Mouse (Mus musculus): ENCODE measurements around the gene Ccnd3. TPM values are rescaled to one million over a fixed set of nuclear protein-coding genes. Genes with fewer than 3 reads are reported as not detected.
"Not testable (repeated sequence)": the region's sequence is repeated elsewhere in the genome, so short reads cannot be mapped to it uniquely, and the experiment has no call there.

The Ccnd3 gene
- polyA plus RNA-seq, 2 experiments = 349 to 520 TPM

GRCm38 (mm10) chr17:47596162-47596838, 91.4 kb downstream of the Ccnd3 start:
- H3K4me1 ChIP-seq (ENCODE audit: control insufficient read depth, insufficient read depth, low read length) = peaks cover 24% of the 10 kb centered on the region
- peak overlapping the region; percentile 89 for H3K4me2 ChIP-seq (replicated peaks; ENCODE audit: low read depth, low read length, severe bottlenecking)
- H3K27me3 ChIP-seq (ENCODE audit: control insufficient read depth, insufficient read depth, low read length) = no peaks in the 10 kb centered on the region
- 16% methylated on average over 6 of the region's 6 CpGs for WGBS
- ATAC-seq (ENCODE audit: low FRiP score, low read depth) (no peak), DNase-seq (ENCODE audit: low spot score) (no peak)
- peak overlapping the region; percentile 82 for H3K9ac ChIP-seq (ENCODE audit: low read depth, low read length, severe bottlenecking)
- H3K9me3 ChIP-seq (ENCODE audit: control insufficient read depth, low read length) = no peaks in the 10 kb centered on the region
- H3K4me3 ChIP-seq (replicated peaks; ENCODE audit: low read length) = peak overlapping the region; percentile 90
- H3K36me3 ChIP-seq (ENCODE audit: control insufficient read depth, insufficient read depth, low read length) = peaks cover 54% of the 10 kb centered on the region
- no peak for TF ChIP-seq POLR2A (IDR thresholded peaks at IDR 0.05; ENCODE audit: borderline replicate concordance, extremely low read depth, insufficient read depth, insufficient read length)
- H3K27ac ChIP-seq (replicated peaks; ENCODE audit: low read depth, low read length) = peak overlapping the region; percentile 96

- no peaks in the 10 kb centered on the region for H3K27me3 ChIP-seq (ENCODE audit: control insufficient read depth, insufficient read depth, low read length)
- peak overlapping the region; percentile 90 for H3K4me3 ChIP-seq (replicated peaks; ENCODE audit: low read length)
- peak overlapping the region; percentile 96 for H3K27ac ChIP-seq (replicated peaks; ENCODE audit: low read depth, low read length)
- no peak for TF ChIP-seq POLR2A (IDR thresholded peaks at IDR 0.05; ENCODE audit: borderline replicate concordance, extremely low read depth, insufficient read depth, insufficient read length)
- peaks cover 24% of the 10 kb centered on the region for H3K4me1 ChIP-seq (ENCODE audit: control insufficient read depth, insufficient read depth, low read length)
- no peaks in the 10 kb centered on the region for H3K9me3 ChIP-seq (ENCODE audit: control insufficient read depth, low read length)
- DNase-seq (ENCODE audit: low spot score) (no peak), ATAC-seq (ENCODE audit: low FRiP score, low read depth) (no peak)
- 51% methylated on average over 5 of the region's 5 CpGs for WGBS
- peak overlapping the region; percentile 89 for H3K4me2 ChIP-seq (replicated peaks; ENCODE audit: low read depth, low read length, severe bottlenecking)
- peak overlapping the region; percentile 82 for H3K9ac ChIP-seq (ENCODE audit: low read depth, low read length, severe bottlenecking)
- H3K36me3 ChIP-seq (ENCODE audit: control insufficient read depth, insufficient read depth, low read length) = peaks cover 59% of the 10 kb centered on the region
Measured at GRCm38 (mm10) chr17:47596839-47597164, 92.0 kb downstream of the Ccnd3 start.

GRCm38 (mm10) chr17:47597261-47597660, 92.4 kb downstream of the Ccnd3 start:
- no peak for TF ChIP-seq POLR2A (IDR thresholded peaks at IDR 0.05; ENCODE audit: borderline replicate concordance, extremely low read depth, insufficient read depth, insufficient read length)
- Histone ChIP-seq H3K27me3 (ENCODE audit: control insufficient read depth, insufficient read depth, low read length) (no peaks in the 10 kb centered on the region), H3K4me1 (ENCODE audit: control insufficient read depth, insufficient read depth, low read length) (peaks cover 24% of the 10 kb centered on the region), H3K27ac (replicated peaks; ENCODE audit: low read depth, low read length) (peak overlapping the region; percentile 96; the same call in 1 of the 2 replicates), H3K36me3 (ENCODE audit: control insufficient read depth, insufficient read depth, low read length) (peaks cover 64% of the 10 kb centered on the region), H3K4me2 (replicated peaks; ENCODE audit: low read depth, low read length, severe bottlenecking) (peak overlapping the region; percentile 89), H3K9me3 (ENCODE audit: control insufficient read depth, low read length) (no peaks in the 10 kb centered on the region), H3K9ac (ENCODE audit: low read depth, low read length, severe bottlenecking) (peak overlapping the region; percentile 82), H3K4me3 (replicated peaks; ENCODE audit: low read length) (peak overlapping the region; percentile 90)
- WGBS = 53% methylated on average over 13 of the region's 13 CpGs
- DNase-seq (ENCODE audit: low spot score) (no peak), ATAC-seq (ENCODE audit: low FRiP score, low read depth) (no peak)

- no peak for TF ChIP-seq POLR2A (IDR thresholded peaks at IDR 0.05; ENCODE audit: borderline replicate concordance, extremely low read depth, insufficient read depth, insufficient read length)
- H3K9ac ChIP-seq (ENCODE audit: low read depth, low read length, severe bottlenecking) = peak overlapping the region; percentile 82; the same call in 1 of the 2 replicates
- peak overlapping the region; percentile 89; the same call in 1 of the 2 replicates for H3K4me2 ChIP-seq (replicated peaks; ENCODE audit: low read depth, low read length, severe bottlenecking)
- H3K4me1 ChIP-seq (ENCODE audit: control insufficient read depth, insufficient read depth, low read length) = peaks cover 24% of the 10 kb centered on the region
- peaks cover 70% of the 10 kb centered on the region for H3K36me3 ChIP-seq (ENCODE audit: control insufficient read depth, insufficient read depth, low read length)
- DNase-seq (ENCODE audit: low spot score) = peak; percentile 34
- ATAC-seq (ENCODE audit: low FRiP score, low read depth) = no peak
- no peaks in the 10 kb centered on the region for H3K27me3 ChIP-seq (ENCODE audit: control insufficient read depth, insufficient read depth, low read length)
- no peak overlapping the region for H3K27ac ChIP-seq (replicated peaks; ENCODE audit: low read depth, low read length)
- 34% methylated on average over 9 of the region's 10 CpGs for WGBS
- H3K4me3 ChIP-seq (replicated peaks; ENCODE audit: low read length) = peak overlapping the region; percentile 90; the same call in 1 of the 2 replicates
- H3K9me3 ChIP-seq (ENCODE audit: control insufficient read depth, low read length) = no peaks in the 10 kb centered on the region
Measured at GRCm38 (mm10) chr17:47597838-47598579, 93.2 kb downstream of the Ccnd3 start.

GRCm38 (mm10) chr17:47598580-47599304, 93.9 kb downstream of the Ccnd3 start:
- H3K36me3 ChIP-seq (ENCODE audit: control insufficient read depth, insufficient read depth, low read length) = peaks cover 72% of the 10 kb centered on the region
- WGBS = 76% methylated on average over 10 of the region's 10 CpGs
- not testable (repeated sequence) for H3K27ac ChIP-seq (replicated peaks; ENCODE audit: low read depth, low read length)

More at GRCm38 (mm10) chr17:47598580-47599304, 93.9 kb downstream of the Ccnd3 start:
- not testable (repeated sequence) for H3K9me3 ChIP-seq (ENCODE audit: control insufficient read depth, low read length); H3K27me3 ChIP-seq (ENCODE audit: control insufficient read depth, insufficient read depth, low read length); ATAC-seq (ENCODE audit: low FRiP score, low read depth); DNase-seq (ENCODE audit: low spot score); H3K4me2 ChIP-seq (replicated peaks; ENCODE audit: low read depth, low read length, severe bottlenecking); H3K9ac ChIP-seq (ENCODE audit: low read depth, low read length, severe bottlenecking); H3K4me3 ChIP-seq (replicated peaks; ENCODE audit: low read length)
- H3K4me1 ChIP-seq (ENCODE audit: control insufficient read depth, insufficient read depth, low read length) = peaks cover 24% of the 10 kb centered on the region
